Mouse (Mus musculus) ovary, adult 2 months (tissue): ENCODE data around the gene Vangl1. TPM values are rescaled to one million over a fixed set of nuclear protein-coding genes. Genes with fewer than 3 reads are reported as not detected.

Experiments
- polyA plus RNA-seq: library from polyadenylated mRNA; depleted of rRNA; stranded (reverse); fragments of >200 nt; gene quantifications from 2 replicates; pipeline ENCODE4 v1.2.3, GENCODE M21; 2012; rRNA removed

Vangl1 gene
- 32.8 and 43.9 TPM in 2 replicates for polyA plus RNA-seq

DNA sequence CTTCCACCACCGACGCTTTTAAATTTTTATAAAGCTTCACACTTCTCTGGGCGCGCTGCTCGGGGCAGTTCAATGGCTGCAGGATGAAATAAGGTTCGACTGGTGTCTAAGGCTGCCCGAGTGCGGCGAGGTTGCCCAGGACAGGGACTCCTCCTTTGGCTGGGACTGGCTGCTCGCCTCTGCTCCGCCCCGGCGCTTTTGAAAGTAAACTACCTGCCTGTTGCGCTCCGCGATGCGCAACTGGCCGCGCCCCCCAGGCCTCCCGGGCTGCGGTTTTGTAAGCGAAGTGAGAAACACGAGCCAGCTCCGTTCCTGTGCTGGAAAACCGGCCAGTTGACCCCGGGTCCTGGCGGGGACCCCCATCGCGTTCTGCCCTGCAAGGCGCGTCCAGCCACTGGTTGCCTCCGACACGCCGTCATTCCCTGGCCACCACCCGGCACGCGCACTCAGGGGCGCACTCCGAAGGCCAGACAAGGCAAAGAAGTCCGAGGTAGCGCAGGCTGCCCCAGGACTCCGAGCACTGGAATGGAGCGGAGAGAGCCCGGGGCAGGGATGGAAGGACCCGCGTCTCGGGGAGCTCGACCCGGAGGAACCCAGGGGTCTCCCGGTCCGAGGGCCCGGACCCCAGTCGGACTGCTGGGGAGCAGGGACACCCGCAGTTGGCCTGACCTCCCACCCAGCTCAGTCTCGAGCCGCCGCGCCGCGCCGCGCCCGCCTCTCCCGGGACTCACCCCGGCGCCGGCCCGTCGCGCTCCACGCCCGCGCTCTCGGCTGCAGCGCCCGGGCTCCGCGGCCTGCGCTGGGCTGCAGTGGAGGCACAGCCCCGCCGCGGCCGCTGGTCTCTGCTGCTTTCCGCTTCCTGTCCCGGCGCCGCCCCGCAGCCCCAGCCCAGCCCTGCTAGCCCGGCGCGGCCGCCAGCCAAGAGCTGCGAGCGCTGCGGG, at the start of gene Vangl1:
Gene Vangl1, minus strand, starts transcription at position 913 of the 941 bp plus-strand sequence.

Other genes with a start within 250 kb of the Vangl1 start
- gene Nhlh2, start 194.6 kb downstream of the Vangl1 start, polyA plus RNA-seq, result not detected in 2 replicates
- gene Casq2, start 118.3 kb downstream of the Vangl1 start, polyA plus RNA-seq, result 0.69 and 0.77 TPM in 2 replicates